Mouse (Mus musculus): ENCODE measurements around the gene 4930480E11Rik.
"Not testable (repeated sequence)": the region's sequence is repeated elsewhere in the genome, so short reads cannot be mapped to it uniquely, and the experiment has no call there.

4930480E11Rik gene

GRCm38 (mm10) chrX:78369343-78369742 lies at the start of gene 4930480E11Rik:
Gene 4930480E11Rik (plus strand): TSS chrX:78369643.
- no peak for DNase-seq

- not testable (repeated sequence) for DNase-seq
Observed at GRCm38 (mm10) chrX:78403346-78403745, 33.9 kb downstream of the 4930480E11Rik start.
